Mouse (Mus musculus): Measurements from ENCODE around the gene Fam71e2. TPM values are rescaled to one million over a fixed set of nuclear protein-coding genes. Genes with fewer than 3 reads are reported as not detected.

Gene Fam71e2
- polyA plus RNA-seq, 1 experiment from 2014 or later = not detected

DNA sequence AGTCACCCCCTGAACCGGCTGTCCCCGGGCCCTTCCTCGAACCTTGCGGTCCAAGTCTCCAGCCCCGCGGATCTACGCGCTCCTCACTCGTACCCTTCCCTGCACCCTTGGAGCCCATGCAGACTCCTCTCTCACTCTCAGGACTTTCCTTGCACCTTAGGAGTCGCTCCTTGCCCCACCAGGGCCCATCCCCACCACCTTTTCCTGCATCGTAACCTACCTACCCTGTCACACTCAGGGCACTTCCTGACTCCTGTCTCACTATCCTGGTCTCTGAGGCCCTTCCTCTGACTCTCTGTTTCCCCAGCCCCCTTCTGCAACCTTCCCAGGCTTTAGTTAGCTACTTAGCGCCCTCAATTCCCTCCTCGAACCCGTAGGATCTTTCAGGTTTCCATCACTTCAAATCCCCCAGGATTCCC, 30.8 kb downstream of the Fam71e2 start:
- no peak for TF ChIP-seq CTCF (IDR thresholded peaks at IDR 0.05)
- in situ Hi-C loops (cut with MboI; ENCODE audit: low pct_unique_long_range_greater_than_20kb) = no loop called here
- no peaks in the 10 kb centered on the region for H3K27me3 ChIP-seq
- ChIA-PET CTCF (interaction anchor here (1.4 to 1.7 kb wide), 2 partner anchors 28 to 38 kb away, joined by 3 read pairs; no protein-coding TSS in a partner anchor), POLR2A (interaction anchor here (1.3 kb wide), 1 partner anchor 52 kb away, joined by 3 read pairs; the partner anchor contains the start of gene Rpl28)
- DNase-seq (ENCODE audit: low read depth, low spot score) = no peak
- ATAC-seq = no peak

- POLR2A ChIA-PET = interaction anchor here (1.3 kb wide), 1 partner anchor 53 kb away, joined by 3 read pairs; the partner anchor contains the start of gene Rpl28
- H3K27me3 ChIP-seq = no peaks in the 10 kb centered on the region
- peak; percentile 100 for DNase-seq (ENCODE audit: low read depth, low spot score)
- CTCF ChIA-PET = interaction anchor here (1.4 to 1.7 kb wide), 3 partner anchors 27 to 49 kb away, joined by 3 to 4 read pairs (median 3); no protein-coding TSS in a partner anchor
- in situ Hi-C loops (cut with MboI; ENCODE audit: low pct_unique_long_range_greater_than_20kb) = loop anchor here (10.0 kb wide), 1 partner anchor 55 kb away; the partner anchor contains the start of gene Rpl28
- peak; percentile 96 for ATAC-seq
- no peak for TF ChIP-seq CTCF (IDR thresholded peaks at IDR 0.05)
Observed at GRCm38 (mm10) chr7:4739544-4740275, 31.4 kb downstream of the Fam71e2 start, which contains the start of gene Kmt5c. Gene Kmt5c (plus strand): TSS chr7:4740115.

DNA sequence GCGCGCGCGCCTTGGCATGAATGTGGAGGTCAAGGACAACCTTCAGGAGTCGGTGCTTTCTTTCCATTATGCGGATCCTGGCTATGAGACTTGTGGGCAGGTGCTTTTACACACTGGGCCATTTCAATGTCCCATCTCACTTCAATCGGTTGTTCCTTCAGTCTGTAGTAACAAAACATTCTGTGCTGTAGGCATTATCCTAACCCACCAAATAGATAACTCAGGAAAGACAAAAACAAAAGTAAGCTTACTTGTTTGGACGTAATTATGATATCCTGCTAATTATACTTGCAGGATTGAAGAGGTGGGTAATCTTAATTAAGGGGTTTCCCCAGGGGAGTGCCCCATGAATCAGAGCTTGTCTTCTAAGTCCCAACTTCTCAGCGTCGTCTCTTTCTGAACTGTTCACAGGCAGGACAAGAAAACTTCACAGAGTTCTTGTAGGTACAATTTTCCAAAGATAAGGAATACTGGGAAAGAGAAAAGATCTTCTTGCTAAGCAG, 32.0 kb downstream of the Fam71e2 start:
- POLR2A ChIA-PET = interaction anchor here (0.6 to 1.3 kb wide), 3 partner anchors 12 to 53 kb away, joined by 3 read pairs; partner anchors contain the start of gene Rpl28

DNA sequence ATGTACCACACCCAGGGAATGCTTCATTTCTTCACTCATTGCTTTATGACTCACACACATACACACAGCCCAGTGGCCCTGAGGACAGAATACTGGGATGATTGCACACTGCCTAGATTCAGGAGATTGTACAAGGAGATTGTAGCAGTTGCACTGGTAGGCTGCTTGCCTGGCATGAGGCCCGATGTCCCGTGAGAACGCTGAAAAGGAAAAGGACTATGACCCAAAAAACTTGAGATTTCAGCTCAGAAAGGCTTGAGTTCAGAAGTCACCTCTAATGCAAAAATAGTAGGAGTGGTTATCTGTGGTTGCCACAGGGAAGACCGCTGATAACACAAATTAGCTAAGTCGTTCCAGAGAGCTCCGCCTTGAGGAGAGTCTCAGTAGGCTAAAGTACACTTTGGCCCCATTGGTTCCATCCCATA, 38.1 kb downstream of the Fam71e2 start:
- DNase-seq (ENCODE audit: low read depth, low spot score) (no peak), ATAC-seq (peak; percentile 60)
- POLR2A ChIA-PET = no interaction called here
- in situ Hi-C loops (cut with MboI; ENCODE audit: low pct_unique_long_range_greater_than_20kb) = loop anchor here (10.0 kb wide), 1 partner anchor 62 kb away; the partner anchor contains the start of gene Rpl28
- no peak for TF ChIP-seq CTCF (IDR thresholded peaks at IDR 0.05)
- CTCF ChIA-PET = interaction anchor here (0.7 kb wide), 1 partner anchor 9 kb away, joined by 3 read pairs; no protein-coding TSS in a partner anchor
- H3K27me3 ChIP-seq = no peaks in the 10 kb centered on the region

More for the DNA sequence above, 32.0 kb downstream of the Fam71e2 start:
- CTCF ChIA-PET = interaction anchor here (0.7 to 1.7 kb wide), 4 partner anchors 12 to 50 kb away, joined by 3 to 4 read pairs (median 3); no protein-coding TSS in a partner anchor
- H3K27me3 ChIP-seq = no peaks in the 10 kb centered on the region
- in situ Hi-C loops (cut with MboI; ENCODE audit: low pct_unique_long_range_greater_than_20kb) = loop anchor here (10.0 kb wide), 1 partner anchor 56 kb away; the partner anchor contains the start of gene Rpl28
- TF ChIP-seq CTCF (IDR thresholded peaks at IDR 0.05) = no peak
- DNase-seq (ENCODE audit: low read depth, low spot score) (no peak), ATAC-seq (no peak)

DNA sequence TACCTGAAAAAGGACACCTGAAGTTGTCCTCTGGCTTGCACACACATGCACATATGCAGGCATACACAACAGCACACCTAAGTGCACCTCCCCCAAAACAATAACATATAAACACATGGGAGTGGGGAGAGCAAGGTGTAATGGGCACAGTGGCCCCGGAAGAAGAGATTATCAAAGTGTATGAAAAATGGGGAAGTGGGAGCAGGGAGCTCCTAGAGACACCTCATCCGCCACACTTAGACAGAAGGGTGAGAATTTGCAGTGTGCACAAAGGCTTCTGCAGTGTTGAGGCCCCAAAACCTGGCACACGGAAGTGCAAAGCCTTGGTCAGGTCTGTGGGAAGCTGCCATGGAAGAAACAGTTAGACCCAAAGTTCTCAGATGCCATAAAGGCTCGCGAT, 40.0 kb downstream of the Fam71e2 start:
- ChIA-PET POLR2A (no interaction called here), CTCF (interaction anchor here (1.6 kb wide), 1 partner anchor 76 kb away, joined by 3 read pairs; no protein-coding TSS in a partner anchor)
- TF ChIP-seq CTCF (IDR thresholded peaks at IDR 0.05) = no peak
- no peak for ATAC-seq
- no peak for DNase-seq (ENCODE audit: low read depth, low spot score)
- in situ Hi-C loops (cut with MboI; ENCODE audit: low pct_unique_long_range_greater_than_20kb) = loop anchor here (10.0 kb wide), 1 partner anchor 64 kb away; the partner anchor contains the start of gene Rpl28
- H3K27me3 ChIP-seq = no peaks in the 10 kb centered on the region

- ChIA-PET POLR2A (no interaction called here), CTCF (interaction anchor here (2.7 kb wide), 1 partner anchor 11 kb away, joined by 8 read pairs; no protein-coding TSS in a partner anchor)
- H3K27me3 ChIP-seq = no peaks in the 10 kb centered on the region
- TF ChIP-seq CTCF (IDR thresholded peaks at IDR 0.05) = no peak
- ATAC-seq (no peak), DNase-seq (ENCODE audit: low read depth, low spot score) (no peak)
- in situ Hi-C loops (cut with MboI; ENCODE audit: low pct_unique_long_range_greater_than_20kb) = no loop called here
Observed at GRCm38 (mm10) chr7:4725169-4725568, 45.9 kb downstream of the Fam71e2 start, which contains the start of gene Tmem150b. Gene Tmem150b (minus strand): TSS chr7:4725249.

GRCm38 (mm10) chr7:4724359-4724758, 46.7 kb downstream of the Fam71e2 start:
- ChIA-PET POLR2A (no interaction called here), CTCF (interaction anchor here (1.2 to 2.7 kb wide), 3 partner anchors 9 to 83 kb away, joined by 3 to 8 read pairs (median 4); no protein-coding TSS in a partner anchor)
- TF ChIP-seq CTCF (IDR thresholded peaks at IDR 0.05) = no peak
- in situ Hi-C loops (cut with MboI; ENCODE audit: low pct_unique_long_range_greater_than_20kb) = no loop called here
- ATAC-seq (no peak), DNase-seq (ENCODE audit: low read depth, low spot score) (no peak)
- H3K27me3 ChIP-seq = no peaks in the 10 kb centered on the region

DNA sequence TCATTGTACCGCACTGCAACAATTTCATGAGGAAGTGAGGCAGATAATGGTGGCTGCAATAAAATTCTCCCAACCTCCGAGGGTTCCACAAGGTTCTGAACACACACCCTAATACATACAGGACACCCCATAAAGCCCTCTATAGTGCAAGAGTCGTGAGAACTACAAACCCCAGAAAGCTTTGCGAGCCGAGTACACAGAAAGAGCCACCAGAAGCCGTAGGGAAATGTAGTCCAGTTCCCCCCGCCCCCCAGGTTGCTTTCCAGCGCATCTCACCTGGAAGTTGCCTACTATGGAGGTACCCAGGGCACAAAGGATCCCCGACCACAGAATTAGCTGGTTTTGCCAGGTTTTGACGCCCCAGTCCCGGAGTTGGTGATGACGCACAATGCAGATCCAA, 47.6 kb downstream of the Fam71e2 start:
- in situ Hi-C loops (cut with MboI; ENCODE audit: low pct_unique_long_range_greater_than_20kb) = no loop called here
- ChIA-PET CTCF (interaction anchor here (1.2 to 2.7 kb wide), 3 partner anchors 9 to 84 kb away, joined by 3 to 8 read pairs (median 4); no protein-coding TSS in a partner anchor), POLR2A (no interaction called here)
- ATAC-seq = no peak
- no peak for TF ChIP-seq CTCF (IDR thresholded peaks at IDR 0.05)
- H3K27me3 ChIP-seq = no peaks in the 10 kb centered on the region
- DNase-seq (ENCODE audit: low read depth, low spot score) = no peak

DNA sequence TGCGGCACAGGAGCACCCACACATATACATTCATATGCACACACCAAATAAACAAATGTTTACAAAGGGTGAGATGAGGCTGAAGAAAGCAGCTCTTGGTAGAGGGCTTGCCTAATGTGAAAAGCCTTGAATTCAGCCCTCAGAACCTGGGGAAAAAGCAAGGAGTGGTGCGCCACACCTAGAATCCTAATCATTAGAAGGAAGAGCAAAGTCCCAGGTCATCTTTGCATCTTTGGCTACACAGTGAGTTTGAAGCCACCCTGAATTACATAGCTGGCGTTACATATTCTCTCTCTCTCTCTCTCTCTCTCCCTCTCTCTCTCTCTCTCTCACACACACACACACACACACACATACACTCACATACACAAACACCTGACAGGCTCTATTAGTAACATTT, 51.8 kb downstream of the Fam71e2 start:
- H3K27me3 ChIP-seq = no peaks in the 10 kb centered on the region
- ChIA-PET POLR2A (no interaction called here), CTCF (interaction anchor here (1.5 kb wide), 1 partner anchor 10 kb away, joined by 4 read pairs; no protein-coding TSS in a partner anchor)
- in situ Hi-C loops (cut with MboI; ENCODE audit: low pct_unique_long_range_greater_than_20kb) = no loop called here
- ATAC-seq (no peak), DNase-seq (ENCODE audit: low read depth, low spot score) (no peak)
- TF ChIP-seq CTCF (IDR thresholded peaks at IDR 0.05) = no peak

GRCm38 (mm10) chr7:4716955-4717354, 54.1 kb downstream of the Fam71e2 start:
- ChIA-PET CTCF (interaction anchor here (1.2 kb wide), 1 partner anchor 23 kb away, joined by 3 read pairs; no protein-coding TSS in a partner anchor), POLR2A (interaction anchor here (1.2 kb wide), 1 partner anchor 22 kb away, joined by 3 read pairs; no protein-coding TSS in a partner anchor)
- ATAC-seq = no peak
- no peak for TF ChIP-seq CTCF (IDR thresholded peaks at IDR 0.05)
- DNase-seq (ENCODE audit: low read depth, low spot score) = no peak
- in situ Hi-C loops (cut with MboI; ENCODE audit: low pct_unique_long_range_greater_than_20kb) = no loop called here
- no peaks in the 10 kb centered on the region for H3K27me3 ChIP-seq
